Mouse (Mus musculus) right cerebral cortex, adult 2 months (tissue): ENCODE results near the gene Sars.

Source experiments
- DNase-seq, 2 experiments: peaks; one replicate each; pipeline ENCODE4 v3.0.0; 2021 to 2022; ENCODE audit warnings: low spot score in 2 of 2

Gene Sars

DNA sequence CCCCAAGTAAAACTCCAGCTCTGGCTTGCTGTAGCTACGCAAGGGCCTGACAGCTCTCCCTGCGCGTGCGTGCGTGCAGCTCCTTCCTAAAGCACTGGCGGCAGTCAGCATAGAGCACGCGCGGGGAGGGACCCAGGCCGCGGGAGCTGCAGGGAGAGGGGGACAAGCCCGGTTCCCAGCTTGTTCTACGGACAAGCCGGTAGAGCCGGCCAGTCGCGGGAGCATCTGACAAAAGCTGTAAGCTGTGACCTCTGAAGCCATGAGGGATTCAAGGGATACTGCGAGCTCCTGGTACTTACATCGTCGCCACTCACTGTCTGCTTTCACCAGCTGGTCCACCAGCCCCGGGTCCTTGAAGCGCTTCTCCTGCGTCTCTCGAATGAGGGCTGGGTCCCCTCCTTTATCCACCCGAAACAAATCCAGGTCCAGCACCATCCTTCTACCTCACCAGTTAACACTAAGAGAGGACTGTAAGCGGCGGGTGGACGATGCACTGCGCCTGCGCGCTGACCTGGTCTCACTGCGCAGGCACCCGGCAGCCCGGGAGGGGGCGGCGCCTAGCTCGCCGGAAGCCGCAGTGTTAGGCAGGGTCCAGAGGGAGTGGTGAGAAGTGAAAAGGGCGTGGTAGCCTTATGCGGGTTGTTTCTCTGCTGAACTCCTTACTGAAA, at the start of gene Sars:
Gene Sars, minus strand, starts transcription at position 512 of the 668 bp plus-strand sequence.
- DNase-seq: peak; percentile 87 to 90

- DNase-seq: no peak
Observed at GRCm38 (mm10) chr3:108489968-108490367, 45.0 kb upstream of the Sars start.

DNA sequence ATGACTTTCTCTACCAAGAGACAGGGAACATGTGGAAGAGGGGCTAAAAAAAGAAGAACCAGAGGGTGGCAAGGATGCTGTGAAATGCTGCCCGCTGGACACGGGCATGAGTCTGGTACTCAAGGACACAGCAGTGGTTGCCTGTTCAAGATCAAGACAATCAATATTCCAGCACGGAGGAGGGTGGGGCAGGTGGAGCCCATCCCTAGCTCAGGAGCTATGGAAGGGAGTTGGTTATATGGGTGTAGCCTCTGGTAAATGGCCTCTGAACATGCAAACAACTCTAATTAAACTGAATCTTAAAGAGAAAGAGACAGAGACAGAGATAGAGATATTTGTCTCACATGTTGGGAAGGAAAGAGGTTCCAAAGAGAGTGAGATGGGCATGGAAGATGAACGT, 39.7 kb upstream of the Sars start:
- DNase-seq: no peak

GRCm38 (mm10) chr3:108478800-108479199, 33.8 kb upstream of the Sars start:
- no peak for DNase-seq

DNA sequence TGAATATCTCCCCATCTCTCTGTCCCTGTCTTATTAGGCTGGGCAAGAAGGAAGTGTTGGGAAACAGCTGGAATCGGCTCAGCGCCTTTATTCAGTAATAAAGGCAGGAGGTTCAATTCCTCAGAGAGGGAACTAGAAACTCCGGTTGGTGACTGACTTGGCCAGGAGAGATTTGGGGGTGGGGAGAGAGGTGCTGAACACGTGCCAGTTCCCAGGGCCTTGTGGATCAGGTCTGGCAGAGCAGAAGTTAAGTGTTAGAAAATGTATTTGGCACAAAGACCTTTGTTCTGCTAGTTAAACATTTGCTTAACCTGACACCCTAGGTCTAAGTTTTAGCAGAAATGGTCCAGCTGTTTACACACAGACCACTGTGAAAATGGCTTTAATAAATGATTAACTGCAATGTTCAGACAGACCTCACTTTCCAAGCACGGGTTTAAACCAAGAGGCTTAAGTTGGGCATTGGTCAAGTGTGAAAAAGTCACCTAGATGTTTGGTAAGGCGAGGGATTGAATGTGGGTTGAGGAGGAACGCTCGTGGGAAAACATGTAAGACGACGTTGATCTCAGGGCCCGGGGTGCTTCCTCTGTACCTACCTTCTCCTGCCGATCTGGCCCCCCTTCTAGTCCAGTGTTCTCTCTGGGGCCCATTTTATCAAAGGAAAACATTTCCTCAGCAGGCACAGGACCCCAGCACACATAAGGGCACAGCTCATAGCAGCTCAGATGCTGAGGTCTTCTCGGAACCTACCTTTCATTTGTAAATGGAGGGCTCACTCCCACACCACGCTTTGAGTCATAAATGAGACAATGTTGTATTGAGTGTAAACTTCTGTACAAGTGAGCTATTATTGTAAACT, 32.0 kb upstream of the Sars start:
- DNase-seq: no peak

GRCm38 (mm10) chr3:108475496-108475895, 30.5 kb upstream of the Sars start:
- DNase-seq: no peak

DNA sequence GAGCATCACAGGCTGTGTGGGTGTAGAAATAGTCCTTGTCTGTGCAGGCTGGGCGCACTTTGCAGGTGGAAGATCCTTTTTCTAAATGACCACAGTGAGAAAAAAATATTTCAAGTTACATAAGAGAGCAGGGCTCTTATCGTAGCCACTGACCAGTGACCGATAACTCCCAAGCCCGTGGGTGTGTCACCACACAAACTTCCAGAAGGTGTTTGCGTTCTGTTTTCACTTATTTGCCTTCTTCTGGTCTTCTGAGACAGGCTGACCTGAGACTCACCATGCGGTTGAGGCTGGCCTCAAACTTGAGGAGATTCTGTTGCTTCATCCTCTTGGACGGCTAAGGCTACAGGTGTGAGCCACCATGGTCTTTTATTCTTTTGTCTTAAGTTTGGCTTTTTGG, 30.0 kb upstream of the Sars start:
- no peak for DNase-seq

- DNase-seq: no peak
Observed at GRCm38 (mm10) chr3:108467760-108468159, 22.8 kb upstream of the Sars start.

DNA sequence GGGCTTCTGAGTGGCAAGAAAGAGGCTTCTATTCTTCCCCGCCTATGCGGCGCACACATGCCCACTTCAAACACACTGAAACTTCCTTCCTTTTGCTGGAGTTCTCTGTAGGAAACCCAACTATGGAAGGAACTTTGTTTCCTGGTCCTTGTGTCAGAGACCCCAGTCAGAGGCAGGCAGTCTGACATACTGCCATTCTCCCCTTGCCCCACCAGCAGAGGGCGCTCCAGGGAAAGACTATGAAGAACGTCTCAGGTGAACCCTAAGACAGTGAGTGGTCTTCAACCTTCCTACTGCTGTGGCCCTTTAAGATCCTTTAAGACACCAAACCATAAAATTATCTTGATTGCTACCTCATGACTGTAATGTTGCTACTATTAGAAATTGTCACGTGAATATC, 21.4 kb upstream of the Sars start:
- DNase-seq: peak; percentile 42 to 65

- DNase-seq: peak in 1 of 2 experiments; percentile 9
Observed at GRCm38 (mm10) chr3:108458866-108459265, 13.9 kb upstream of the Sars start.

DNA sequence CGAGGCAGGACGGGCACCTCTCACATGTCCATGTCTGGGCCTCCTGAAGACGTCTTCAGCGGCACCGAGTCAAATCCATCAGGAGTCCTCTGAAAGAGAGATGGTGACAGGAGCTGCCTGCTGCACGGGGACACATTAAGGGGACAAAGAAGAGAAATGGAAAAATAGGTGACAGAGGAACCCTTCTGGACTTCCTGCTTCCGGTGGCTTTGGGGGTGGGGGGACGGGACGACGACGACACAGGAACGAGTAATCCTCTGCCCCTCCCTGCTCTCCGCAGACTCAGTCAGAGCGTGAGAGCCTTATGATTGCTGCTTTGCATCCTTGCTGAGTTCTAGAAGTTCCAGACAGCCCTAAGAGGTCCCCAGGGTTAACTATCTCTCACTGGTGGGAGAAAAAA, 13.4 kb upstream of the Sars start:
- DNase-seq: no peak

DNA sequence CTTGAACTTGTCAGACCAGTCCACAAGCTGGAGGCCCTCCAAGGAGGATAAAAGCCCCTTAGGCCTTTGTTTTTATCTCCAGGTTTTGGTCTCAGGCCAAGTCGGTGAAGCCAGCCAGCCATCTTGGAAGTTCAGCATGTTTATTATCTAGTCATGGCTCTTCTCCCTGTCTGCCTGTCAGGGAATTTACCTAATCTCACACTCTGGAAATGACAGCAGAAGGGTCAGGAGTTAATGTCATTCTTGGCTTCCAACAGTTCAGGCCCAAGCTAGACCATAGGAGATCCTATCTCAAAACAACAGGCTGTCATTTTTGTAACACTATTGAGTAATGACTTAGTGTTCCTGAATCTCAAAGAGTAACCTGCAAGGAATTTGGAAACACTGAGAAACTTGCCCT, 9.2 kb upstream of the Sars start:
- DNase-seq: no peak

DNA sequence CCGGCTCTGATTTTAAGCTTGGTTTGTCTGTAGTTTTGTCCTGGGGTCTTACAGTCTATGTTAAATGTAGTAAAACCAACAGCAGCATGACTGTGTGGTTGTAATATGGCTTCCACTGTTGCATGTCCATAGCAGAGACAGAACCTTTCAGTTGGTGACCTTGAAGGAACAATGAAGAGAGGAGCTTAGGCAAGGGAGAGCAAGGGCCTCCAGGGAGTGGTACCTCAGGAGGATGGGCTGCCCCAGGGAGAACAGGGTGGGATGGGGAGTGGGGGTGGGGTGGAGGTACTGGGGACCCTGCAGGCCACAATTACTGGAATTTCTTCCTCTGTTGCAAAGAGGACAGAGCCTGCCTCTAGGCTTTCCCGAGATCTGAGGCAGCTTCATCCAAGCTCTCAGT, 7.0 kb upstream of the Sars start:
- no peak for DNase-seq

GRCm38 (mm10) chr3:108445366-108445705, 327 bp upstream of the Sars start:
- no peak for DNase-seq

DNA sequence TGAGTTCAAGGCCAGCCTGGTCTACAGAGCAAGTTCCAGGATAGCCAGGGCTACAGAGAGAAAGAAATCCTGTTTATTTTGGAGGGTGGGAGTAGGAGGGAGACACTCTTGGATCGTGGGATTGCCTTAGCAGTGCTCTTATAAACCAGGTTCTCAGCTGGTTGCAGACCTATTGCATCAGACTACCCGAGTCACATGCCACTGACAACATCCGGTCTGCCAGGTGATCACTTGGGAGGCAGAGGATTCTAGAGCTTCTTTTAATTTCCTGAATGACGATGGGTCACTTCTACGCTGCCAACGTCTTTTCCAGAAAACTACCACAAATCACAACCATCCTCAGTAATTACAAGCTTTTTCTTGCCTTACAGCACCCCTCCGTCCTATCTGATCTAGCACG, 980 bp downstream of the Sars start:
- DNase-seq: peak; percentile 42

DNA sequence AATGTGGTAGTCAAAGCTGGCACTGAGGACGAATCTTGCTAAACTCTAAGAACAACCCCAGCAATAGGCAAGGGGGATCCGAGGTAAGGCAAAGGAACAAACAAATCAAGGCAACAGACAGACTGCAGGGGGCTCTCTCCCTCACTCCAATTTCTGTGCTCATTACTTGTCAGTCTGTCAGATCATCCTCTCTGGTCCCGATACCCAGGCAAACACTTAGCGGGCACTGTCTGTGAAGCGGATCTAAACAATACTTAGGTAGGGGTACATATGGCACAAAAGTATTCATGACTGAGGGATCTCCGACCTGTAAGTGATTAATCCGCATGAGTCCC, 8.7 kb downstream of the Sars start:
- DNase-seq: no peak

DNA sequence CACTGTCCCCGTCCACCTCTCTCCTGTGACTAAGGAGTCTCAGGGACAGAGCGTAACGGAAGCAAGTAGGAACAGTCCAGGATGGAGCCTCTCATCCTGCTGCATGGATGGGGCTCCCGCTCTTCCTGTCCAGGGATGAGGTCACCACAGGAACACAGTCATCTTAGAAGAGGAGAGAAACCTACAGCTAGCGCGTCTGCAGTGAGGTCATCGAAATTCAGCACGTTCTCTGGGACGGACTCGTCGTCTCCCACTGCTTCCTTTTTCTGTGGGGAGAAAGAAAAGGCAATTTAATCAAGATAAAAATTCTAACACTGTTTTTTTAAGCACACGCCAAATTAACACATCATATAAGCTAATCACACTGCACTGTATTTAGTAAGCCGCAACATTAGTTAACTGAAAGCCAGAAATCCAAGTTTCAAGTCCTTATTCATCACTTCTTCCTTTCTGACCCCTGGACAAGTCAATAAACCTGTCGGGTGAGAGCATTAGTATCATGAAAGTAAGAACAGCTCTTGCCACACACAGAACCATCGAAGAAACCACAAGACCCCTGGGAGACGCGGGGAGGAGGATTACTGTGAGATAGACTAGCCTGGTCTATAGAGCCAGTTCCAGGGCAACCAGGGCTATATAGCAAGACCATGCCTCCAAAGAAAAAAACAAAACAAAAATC, 9.2 kb downstream of the Sars start:
- DNase-seq: no peak

- no peak for DNase-seq
Observed at GRCm38 (mm10) chr3:108433881-108434495, 11.0 kb downstream of the Sars start.

DNA sequence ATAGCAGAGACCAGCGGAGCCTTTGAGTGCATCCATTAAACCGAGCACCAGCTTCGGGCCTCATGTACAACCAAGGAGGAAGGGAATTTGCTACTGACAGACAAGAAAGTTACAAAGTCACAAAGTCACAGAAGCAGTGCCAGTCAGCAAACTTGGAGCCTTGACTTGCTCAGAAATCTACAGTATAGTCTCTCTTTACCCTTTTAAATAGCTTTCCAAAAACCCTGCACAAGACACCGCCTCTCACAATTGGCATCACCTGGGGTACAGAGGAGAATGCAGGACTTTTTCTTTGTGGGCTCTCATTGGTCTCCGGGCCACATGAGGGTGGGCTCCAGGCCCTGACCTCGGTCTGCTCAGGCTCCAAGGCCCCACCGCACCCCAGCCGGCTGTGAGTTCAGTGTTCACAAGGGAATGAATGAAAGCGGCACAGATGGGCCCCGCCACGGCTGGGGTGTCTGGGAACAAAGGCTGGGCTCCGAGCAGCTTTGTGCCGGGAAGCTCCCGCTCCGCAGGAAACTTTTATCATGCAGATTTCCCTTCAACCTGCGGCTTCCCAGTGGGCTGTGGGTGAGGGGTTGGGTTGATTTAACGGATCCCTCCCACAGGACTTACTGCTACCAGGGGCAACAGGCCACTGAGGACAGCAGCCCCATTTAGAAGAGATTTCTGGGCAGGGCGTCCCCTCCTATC, 11.7 kb downstream of the Sars start:
- no peak for DNase-seq

GRCm38 (mm10) chr3:108432542-108433187, 12.3 kb downstream of the Sars start:
- peak in 1 of 2 experiments; percentile 34 for DNase-seq

DNA sequence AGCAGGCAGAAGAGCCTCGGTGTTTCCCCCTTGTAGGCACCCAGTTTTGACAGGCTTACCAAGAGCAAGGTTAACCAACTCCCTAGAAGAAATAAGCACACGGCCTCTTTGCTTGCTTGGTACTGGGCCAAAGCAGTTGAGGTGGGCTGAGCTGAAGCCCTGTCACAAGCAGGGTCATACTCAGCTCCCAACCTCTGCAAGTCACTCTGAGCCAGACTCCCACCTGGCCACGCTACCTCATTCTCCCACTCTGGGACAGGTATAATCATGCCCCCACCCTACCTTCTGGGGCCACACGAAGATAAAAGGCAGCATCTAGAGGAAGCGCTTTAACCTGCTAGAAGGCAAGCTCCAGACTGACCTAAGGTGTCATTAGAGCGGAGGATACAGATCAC, 19.4 kb downstream of the Sars start:
- no peak for DNase-seq
